Mouse (Mus musculus) urinary bladder, adult 2 months (tissue): ENCODE data around the gene Yif1a. TPM values are rescaled to one million over a fixed set of nuclear protein-coding genes. Genes with fewer than 3 reads are reported as not detected.

Experiments used
- DNase-seq: peaks from one replicate; pipeline ENCODE4 v3.0.0; 2022; ENCODE audit warnings: low spot score
- polyA plus RNA-seq: library from polyadenylated mRNA; depleted of rRNA; stranded (reverse); fragments of >200 nt; gene quantifications from 2 replicates; pipeline ENCODE4 v1.2.3, GENCODE M21; 2012

Yif1a gene
- polyA plus RNA-seq, 1 experiment, result 131 TPM

- no peak for DNase-seq
These were observed 27.7 kb upstream of the Yif1a start for GRCm38 (mm10) chr19:5060365-5061330.

- DNase-seq, result no peak
These were observed 26.3 kb upstream of the Yif1a start for GRCm38 (mm10) chr19:5062041-5062440.

- DNase-seq, result no peak
These were observed 25.9 kb upstream of the Yif1a start for GRCm38 (mm10) chr19:5062446-5062845.

GRCm38 (mm10) chr19:5065104-5065503, 23.2 kb upstream of the Yif1a start:
- no peak for DNase-seq

GRCm38 (mm10) chr19:5067040-5067799, 21.1 kb upstream of the Yif1a start:
- no peak for DNase-seq

- DNase-seq, result no peak
These were observed 20.3 kb upstream of the Yif1a start, which contains the start of gene Cd248 for GRCm38 (mm10) chr19:5067867-5068569. Gene Cd248 (plus strand): TSS chr19:5068078.

DNA sequence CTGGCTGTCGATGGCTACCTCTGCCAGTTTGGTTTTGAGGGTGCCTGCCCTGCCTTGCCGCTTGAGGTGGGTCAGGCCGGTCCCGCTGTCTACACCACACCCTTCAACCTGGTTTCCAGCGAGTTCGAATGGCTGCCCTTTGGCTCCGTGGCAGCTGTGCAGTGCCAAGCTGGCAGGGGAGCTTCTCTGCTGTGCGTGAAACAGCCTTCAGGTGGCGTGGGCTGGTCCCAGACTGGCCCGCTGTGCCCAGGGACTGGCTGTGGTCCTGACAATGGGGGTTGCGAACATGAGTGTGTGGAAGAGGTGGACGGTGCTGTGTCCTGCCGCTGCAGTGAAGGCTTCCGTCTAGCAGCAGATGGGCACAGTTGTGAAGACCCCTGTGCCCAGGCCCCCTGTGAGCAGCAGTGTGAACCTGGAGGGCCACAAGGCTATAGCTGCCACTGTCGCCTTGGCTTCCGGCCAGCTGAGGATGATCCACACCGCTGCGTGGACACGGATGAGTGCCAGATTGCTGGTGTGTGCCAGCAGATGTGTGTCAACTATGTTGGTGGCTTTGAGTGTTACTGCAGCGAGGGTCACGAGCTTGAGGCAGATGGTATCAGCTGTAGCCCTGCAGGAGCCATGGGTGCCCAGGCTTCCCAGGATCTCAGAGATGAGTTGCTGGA, 19.6 kb upstream of the Yif1a start:
- no peak for DNase-seq

GRCm38 (mm10) chr19:5069486-5069885, 18.9 kb upstream of the Yif1a start:
- no peak for DNase-seq

DNA sequence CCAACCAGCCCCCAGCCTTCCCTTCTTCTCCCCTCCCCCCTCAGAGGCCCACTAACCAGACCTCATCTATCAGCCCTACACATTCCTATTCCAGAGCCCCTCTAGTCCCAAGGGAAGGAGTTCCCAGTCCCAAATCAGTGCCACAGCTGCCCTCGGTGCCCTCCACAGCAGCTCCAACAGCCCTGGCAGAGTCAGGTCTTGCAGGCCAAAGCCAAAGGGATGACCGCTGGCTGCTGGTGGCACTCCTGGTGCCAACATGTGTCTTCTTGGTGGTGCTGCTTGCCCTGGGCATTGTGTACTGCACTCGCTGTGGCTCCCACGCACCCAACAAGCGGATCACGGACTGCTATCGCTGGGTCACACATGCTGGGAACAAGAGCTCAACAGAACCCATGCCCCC, 18.4 kb upstream of the Yif1a start:
- no peak for DNase-seq

DNA sequence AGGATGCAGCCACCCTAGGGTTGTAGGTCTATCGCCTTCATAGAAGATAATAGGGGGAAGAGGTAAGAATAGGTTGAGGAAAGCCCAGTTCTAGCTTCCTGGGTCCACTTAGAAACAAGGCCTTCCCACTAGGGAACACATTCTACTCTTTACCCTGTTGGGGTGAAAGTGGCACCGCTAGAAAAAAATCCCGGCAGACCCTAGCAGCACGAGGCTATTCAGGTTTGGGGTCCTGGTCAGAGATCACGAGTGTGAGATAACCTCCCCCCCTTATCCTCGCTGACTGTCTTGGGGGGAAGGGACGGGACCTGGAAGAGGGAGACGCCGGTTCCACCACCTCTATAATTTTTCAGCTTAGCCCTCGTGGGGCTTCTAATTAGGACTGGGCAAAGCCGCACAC, 17.3 kb upstream of the Yif1a start:
- no peak for DNase-seq

DNA sequence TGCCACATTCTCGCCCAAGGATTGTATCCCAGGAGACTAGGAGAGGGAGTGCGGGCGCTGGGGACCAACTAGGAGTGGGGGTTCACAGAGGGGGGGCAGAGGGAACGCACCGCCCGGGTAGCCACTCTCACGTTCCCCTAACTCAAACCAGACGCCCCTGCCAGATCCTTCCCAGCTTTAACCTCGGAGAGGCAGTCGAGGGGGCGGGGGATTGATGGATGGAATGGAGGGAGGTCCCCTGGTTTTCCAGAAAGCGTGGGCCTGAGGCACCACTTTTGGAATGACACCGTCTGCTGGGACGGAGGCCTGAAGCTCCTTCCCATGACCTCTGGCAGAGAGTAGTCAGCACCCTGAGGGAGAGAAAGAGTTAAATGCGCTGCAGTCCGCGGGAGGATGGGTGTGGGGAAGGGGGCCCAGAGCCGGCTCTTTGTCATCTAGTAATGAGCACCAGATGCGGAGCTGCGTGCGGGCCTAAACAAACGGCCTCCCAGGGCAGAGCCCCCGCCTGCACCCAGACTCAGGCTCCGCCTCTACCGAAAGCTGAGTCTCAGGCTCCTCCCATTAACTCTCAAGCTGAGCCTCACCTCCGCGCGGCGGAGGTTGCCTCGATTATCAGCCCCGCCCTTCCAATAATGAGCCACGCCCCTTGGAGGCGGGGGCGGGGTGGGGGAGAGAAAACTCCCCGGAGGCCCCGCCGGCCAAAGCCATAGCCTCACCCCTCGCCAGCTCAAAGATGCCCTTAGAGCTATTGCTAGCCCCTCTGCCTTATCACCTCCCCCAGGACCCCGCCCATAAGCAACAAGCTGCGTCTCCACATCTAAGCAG, 16.6 kb upstream of the Yif1a start:
- DNase-seq, result no peak

- DNase-seq, result no peak
These were observed 15.8 kb upstream of the Yif1a start for GRCm38 (mm10) chr19:5072389-5073019.

DNA sequence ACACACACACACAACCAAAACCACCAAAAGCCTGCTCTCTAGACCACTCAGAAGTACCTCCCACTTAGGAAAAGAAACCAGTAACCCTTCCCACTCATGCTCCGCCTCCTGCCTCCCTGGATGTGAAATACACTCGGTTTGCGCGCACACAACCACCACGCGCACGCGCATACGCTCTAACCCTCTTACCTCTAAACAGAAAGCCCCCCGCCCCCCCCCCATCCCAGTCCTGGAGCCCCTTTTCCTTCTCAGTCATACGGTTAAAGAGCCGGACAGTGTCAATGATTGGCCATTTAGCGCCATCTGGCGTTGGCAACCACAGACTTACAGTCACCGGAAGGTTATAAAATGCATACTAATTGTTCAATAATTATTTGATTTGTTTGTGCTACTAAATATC, 15.3 kb upstream of the Yif1a start:
- DNase-seq, result no peak

DNA sequence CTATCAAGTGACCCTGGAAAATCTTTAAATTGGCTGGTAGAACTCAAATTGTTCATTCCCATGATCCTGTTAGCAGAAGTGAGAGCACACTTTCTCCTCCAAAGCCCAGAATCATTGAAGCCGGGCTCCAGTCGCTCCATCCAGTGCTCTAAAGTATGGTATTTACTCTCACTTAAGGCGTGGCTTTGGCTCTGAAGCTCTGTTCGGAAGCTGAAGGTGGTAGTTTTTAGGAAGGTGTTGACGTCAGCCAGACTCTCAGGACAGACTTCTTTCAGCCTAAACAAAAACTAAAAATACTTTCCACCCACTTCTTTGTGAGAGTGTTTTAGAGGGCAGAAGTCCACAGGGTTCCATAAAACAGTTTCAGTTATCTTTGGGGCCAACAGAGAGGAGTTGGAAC, 14.8 kb upstream of the Yif1a start:
- no peak for DNase-seq

DNA sequence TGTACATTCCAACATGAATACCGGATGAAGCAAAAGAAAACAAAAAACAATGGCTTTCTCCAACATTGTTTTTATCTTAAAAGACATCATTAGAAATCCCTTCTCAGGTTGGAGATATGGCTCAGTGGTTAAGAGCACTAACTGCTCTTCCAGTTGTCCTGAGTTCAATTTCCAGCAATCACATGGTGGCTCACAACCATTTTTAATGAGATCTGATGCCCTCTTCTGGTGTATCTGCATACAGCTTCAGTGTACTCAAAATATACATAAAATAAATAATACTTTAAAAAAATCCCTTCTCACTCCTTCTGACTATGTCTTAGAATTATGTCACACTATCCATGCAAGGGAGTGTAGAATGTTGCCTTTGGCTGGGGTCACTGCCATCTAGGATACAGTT, 9.1 kb upstream of the Yif1a start:
- no peak for DNase-seq

DNA sequence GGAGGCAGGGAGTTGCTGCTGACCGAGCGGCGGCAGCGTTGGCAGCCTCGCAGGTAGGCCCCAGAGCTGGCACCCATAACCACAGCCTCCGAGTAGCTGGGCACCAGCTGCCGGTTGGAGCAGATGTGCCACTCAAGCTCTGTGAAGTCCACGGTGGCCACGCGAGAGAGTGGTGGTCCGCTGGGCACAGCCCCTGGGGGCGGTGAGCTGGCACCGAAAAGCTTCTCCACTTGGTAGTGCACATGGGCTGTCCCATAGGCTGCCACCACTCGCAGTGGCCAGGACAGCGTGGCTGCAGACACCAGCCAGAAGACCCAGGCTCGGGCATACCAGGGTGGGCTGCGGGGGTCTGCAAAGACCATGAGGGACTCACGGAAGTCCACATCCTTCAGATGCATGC, 6.3 kb upstream of the Yif1a start:
- no peak for DNase-seq

DNA sequence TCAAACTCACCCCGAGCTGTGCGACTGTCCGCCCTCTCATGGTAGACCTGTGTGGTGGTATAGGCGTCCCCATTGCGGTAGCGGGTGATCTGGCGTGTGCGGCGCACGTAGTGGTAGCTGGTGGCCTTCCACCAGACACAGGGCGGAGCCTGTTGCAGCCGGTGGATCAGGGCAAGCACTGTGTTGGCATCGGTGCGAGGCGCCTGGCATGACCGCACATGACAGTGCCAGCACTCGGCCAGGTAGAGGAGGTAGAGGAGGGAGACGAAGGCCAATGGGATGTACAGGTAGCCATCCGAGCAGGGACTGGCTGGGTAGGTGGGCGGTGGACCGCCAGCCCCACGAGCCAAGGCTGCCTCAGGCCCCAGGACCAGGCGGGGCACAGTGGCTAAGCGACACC, 5.7 kb upstream of the Yif1a start:
- no peak for DNase-seq

DNA sequence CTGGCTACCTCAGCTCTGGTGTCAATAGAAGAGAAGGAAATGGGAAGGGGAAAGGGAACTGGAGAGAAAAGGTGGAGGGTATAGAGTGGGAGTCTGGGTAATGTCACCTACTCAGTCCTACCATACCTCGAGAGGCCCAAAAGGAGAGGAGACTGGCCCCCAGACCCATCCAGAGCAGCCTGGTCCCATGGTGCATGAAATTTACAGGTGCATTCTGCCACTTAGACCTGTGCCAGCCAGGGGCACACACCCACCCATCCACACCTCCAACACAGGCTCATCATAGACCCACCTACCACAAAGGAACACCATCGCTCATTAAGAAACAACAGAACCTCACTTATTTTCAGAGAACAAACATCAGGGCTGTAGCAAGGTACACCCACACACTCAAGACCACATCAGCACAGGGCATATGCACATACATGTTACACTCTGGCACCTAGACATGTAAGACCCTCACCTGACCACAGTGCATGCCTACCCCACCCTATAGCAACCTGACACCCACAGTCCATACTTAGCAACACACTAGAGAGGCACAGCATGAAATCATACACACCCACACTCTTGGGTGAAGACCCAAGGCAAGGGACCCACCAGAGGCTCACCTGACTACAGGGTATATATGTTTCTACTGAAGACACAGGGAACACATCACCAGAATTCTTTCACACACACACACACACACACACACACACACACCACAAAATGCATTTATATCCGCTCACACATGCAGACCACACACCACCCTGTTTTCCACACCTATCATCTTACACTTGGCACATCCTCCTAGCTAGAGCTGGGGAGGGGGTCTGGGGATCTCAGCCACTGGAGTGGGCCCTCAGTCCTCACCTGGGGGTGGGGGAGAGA, 4.1 kb upstream of the Yif1a start:
- DNase-seq, result no peak

DNA sequence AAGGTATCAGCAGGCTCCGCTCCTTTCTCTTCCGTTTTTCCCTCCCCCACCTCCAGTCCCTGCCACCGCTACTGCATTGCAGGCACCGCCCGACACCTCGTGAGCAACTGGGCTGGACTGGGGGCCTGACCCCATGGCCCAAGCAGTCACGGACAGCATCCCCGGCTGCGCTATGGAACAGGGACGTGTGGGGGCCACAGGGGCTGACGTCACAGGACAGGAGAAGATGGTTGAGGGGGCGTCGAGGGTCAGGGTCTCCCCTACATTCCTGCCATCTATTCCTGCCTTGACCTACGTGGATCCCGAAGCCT, 3.5 kb upstream of the Yif1a start:
- DNase-seq, result no peak
